Mouse (Mus musculus) kidney, embryonic 16.5 days (tissue): ENCODE measurements around the gene Junb. TPM values are rescaled to one million over a fixed set of nuclear protein-coding genes. Genes with fewer than 3 reads are reported as not detected.

ENCODE experiments used
- ATAC-seq: fragments of 200-750 bp; cut with Nextera tagmentation; 2 replicates; pipeline ENCODE4 v1.8.0; 2017; ENCODE audit warnings: moderate TSS enrichment; ENCODE audit not compliant: low FRiP score, low TSS enrichment
- H3K27ac ChIP-seq: fragments of 300-500 bp; sonication (generic); 2 replicates; pipeline ENCODE4 v1.5.1; 2014; ENCODE audit warnings: low read length
- H3K27me3 ChIP-seq: fragments of 300-500 bp; sonication (generic); 2 replicates; pipeline ENCODE4 v1.6.1; 2014; ENCODE audit warnings: low read length, control low read depth, mixed read lengths; ENCODE audit not compliant: insufficient read depth
- H3K36me3 ChIP-seq: fragments of 300-500 bp; sonication (generic); 2 replicates; pipeline ENCODE4 v1.6.1; 2014; ENCODE audit warnings: low read length, control low read depth, mixed read lengths; ENCODE audit not compliant: insufficient read depth
- H3K4me1 ChIP-seq: fragments of 300-500 bp; sonication (generic); 2 replicates; pipeline ENCODE4 v1.6.1; 2014; ENCODE audit warnings: low read length, control low read depth, mixed read lengths; ENCODE audit not compliant: insufficient read depth
- H3K4me2 ChIP-seq: fragments of 300-500 bp; sonication (generic); replicated peaks from 2 replicates; pipeline ENCODE4 v1.6.1; 2014; ENCODE audit warnings: low read depth, low read length
- H3K4me3 ChIP-seq: fragments of 300-500 bp; sonication (generic); 2 replicates; pipeline ENCODE4 v1.5.1; 2014; ENCODE audit warnings: mild to moderate bottlenecking, low read length
- H3K9ac ChIP-seq: fragments of 300-500 bp; sonication (generic); replicated peaks from 2 replicates; pipeline ENCODE4 v1.6.1; 2014; ENCODE audit warnings: low read length
- H3K9me3 ChIP-seq: fragments of 300-500 bp; sonication (generic); 2 replicates; pipeline ENCODE4 v1.6.1; 2016; ENCODE audit warnings: low read length, control low read depth
- WGBS: fragments of 180-500 bp; shearing (Covaris S2); extraction: QIAGEN DNeasy Blood & Tissue Kit; methylation state at CpG from one replicate; pipeline ENCODE4 v1.1.7; 2014; 5-methylcytosine and 5-hydroxymethylcytosine counted together
- polyA plus RNA-seq: library from polyadenylated mRNA; unstranded; fragments of >200 nt; fragmentation: Nextera tagmentation; extraction: Ambion mirVana; gene quantifications from 2 replicates; pipeline ENCODE4 v1.2.1, GENCODE M21; 2015

Gene Junb
- polyA plus RNA-seq, 1 experiment from 2014 or later, result 11.7 TPM

DNA sequence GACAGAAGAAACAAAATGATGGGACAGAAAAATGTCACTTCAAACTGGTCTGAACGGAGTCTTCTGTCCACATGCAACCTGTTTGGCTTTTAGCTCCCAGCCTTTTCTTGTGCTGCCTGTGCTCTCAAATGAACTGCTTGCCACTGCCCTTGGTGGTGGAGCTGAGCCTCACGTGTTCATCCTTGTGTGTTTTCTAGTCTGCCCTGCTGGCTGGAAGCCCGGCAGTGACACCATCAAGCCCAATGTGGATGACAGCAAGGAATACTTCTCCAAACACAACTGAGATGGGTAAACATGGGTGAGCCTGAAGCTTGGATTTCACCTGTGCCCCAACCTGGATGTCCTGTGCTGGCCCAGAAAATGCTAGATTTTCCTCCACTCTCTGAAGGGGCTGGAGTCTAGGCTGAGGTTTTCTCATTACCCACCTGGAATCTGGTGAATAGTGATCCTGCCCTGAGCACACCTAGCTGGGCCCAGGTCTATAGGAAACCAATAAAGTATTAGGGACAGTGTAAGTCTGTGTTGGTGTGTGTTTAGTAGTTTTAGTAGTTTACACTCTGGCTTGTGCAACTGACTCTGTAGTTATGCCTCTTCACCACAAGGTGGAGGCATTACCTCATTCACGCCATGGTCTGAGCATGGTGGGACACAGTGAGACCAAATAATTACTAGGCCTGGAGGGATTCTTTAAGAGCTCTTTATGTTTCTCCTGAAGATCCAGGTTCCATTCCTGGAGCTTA lies 4.5 kb downstream of the Junb start:
- Histone ChIP-seq H3K4me2 (no peak overlapping the region), H3K27me3 (no peaks in the 10 kb centered on the region), H3K36me3 (peaks cover 36% of the 10 kb centered on the region), H3K4me3 (no peak overlapping the region), H3K9ac (0 out of 2 replicates have a peak overlapping the region, but pooled peaks have one; percentile 10), H3K9me3 (no peaks in the 10 kb centered on the region), H3K4me1 (peaks cover 51% of the 10 kb centered on the region), H3K27ac (0 out of 2 replicates have a peak overlapping the region, but pooled peaks have one; percentile 25)
- WGBS, result 67% methylated on average over 4 of the region's 4 CpGs
- ATAC-seq, result no peak

DNA sequence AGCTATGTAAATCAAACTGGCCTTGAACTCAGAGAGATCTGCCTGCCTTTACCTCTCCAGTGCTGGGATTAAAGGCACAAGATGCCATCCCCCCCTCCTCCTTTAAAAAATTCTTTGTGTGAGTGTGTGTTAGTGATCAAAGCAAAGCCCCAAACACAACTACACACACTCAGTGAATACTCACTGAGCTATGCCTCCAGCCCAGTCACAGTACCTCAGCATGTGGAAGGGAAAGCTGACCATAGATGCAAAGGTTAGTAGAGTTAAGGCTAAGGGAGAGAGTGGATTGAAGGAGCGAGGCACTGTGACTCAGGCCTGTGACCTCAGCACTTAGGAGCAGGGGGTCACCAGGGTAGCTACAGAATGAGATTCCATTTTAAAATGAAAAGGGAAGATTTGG lies 5.4 kb downstream of the Junb start:
- Histone ChIP-seq H3K4me3 (no peak overlapping the region), H3K4me1 (peaks cover 52% of the 10 kb centered on the region), H3K4me2 (no peak overlapping the region), H3K9ac (no peak overlapping the region), H3K27me3 (no peaks in the 10 kb centered on the region), H3K9me3 (no peaks in the 10 kb centered on the region), H3K27ac (no peak overlapping the region), H3K36me3 (peaks cover 36% of the 10 kb centered on the region)
- 88% methylated on average over 1 of the region's 1 CpGs for WGBS
- ATAC-seq, result no peak

DNA sequence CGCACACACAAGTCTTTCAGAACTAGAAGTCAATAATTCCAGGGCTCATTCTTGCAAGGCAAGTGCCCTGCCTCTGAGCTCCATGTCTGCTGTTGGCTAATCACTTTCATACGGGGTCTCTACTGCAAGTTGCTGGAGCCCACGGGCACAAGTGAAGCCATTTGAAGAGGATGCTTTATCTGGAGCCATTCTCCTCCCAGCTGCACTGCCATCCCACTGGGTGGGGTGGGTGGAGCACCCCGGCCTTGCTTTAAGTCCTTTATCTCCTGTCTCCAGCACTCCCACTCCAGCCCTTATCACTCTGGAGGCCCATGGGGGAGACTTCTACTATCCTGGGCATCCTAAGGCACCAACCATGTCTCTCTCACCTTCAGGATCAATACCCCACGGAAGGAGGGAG lies 7.6 kb downstream of the Junb start:
- Histone ChIP-seq H3K27ac (no peak overlapping the region), H3K4me3 (peak overlapping the region; percentile 57), H3K9me3 (no peaks in the 10 kb centered on the region), H3K4me2 (peak overlapping the region; percentile 82), H3K36me3 (peaks cover 36% of the 10 kb centered on the region), H3K27me3 (no peaks in the 10 kb centered on the region), H3K4me1 (peaks cover 41% of the 10 kb centered on the region), H3K9ac (peak overlapping the region; percentile 75)
- 72% methylated on average over 5 of the region's 5 CpGs for WGBS
- no peak for ATAC-seq

DNA sequence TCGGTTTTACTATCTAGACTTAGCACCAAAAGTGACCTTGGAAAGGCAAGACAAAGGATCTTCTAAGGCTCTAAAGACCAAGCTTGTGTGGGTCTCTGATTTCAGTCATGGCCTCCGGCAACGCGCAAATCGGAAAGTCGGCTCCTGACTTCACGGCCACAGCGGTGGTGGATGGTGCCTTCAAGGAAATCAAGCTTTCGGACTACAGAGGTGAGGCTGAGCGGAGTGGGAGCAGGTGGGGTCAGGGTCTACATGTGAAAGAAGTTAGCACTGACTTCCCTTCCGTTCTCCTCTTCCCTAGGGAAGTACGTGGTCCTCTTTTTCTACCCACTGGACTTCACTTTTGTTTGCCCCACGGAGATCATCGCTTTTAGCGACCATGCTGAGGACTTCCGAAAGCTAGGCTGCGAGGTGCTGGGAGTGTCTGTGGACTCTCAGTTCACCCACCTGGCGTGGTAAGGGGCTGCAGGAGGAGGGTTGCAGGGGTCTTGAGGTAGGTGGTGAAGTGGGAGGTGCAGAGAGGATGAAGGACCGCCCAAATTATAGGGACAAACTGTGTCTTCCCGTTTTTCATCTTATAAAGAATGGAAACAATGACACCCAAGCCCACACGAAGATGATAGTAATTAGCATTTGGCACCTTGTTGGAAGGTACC lies 8.3 kb downstream of the Junb start:
- Histone ChIP-seq H3K27me3 (no peaks in the 10 kb centered on the region), H3K27ac (peak overlapping the region; percentile 89), H3K36me3 (peaks cover 36% of the 10 kb centered on the region), H3K9me3 (no peaks in the 10 kb centered on the region), H3K4me2 (peak overlapping the region; percentile 82), H3K4me3 (peak overlapping the region; percentile 57), H3K4me1 (peaks cover 37% of the 10 kb centered on the region), H3K9ac (peak overlapping the region; percentile 75)
- no peak for ATAC-seq
- 5% methylated on average over 21 of the region's 21 CpGs for WGBS

DNA sequence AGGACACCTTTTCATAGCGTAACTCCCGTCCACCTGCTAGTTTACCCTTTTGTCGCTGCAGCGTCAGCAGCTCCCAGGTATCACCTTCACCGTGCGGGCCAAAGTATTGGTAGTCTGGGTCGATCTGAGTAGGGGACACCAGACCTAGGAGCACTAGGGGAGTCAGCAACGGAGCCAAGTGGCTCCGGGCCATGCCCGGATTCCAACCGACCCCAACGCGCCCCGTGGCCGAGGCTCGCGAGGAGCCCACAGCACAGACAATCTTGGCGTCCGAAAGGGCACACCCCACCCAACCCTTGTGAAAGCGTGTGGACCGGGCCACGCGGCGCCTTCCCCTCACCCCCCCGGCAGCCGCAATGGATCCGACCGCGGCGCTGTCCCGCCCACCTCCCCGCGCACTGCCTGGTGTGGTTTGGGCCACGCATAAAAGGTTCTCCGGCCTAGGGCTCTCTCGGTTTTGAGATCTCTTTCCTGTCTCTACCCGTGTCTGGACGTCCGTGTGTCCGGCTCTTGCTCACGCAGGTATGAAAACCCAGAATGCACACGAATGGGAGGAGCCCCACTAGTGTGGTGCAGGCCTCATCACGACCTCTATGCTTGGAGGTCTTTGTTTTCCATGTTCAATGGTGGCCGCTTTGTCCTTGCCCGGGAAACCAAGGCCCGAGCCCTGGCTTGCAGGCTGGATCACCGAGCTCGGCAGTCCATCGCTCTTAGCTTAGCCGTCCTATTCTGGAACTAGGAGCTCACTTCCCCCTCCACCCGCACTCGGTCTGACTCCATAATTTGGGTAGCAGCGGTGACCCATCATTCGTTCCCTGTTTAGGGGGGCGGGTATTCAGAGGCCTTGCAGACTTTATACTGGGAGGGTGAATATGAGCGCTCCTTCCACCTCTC lies 9.0 kb downstream of the Junb start, which contains the start of the genes Gm49661, Prdx2 and Rnaseh2a:
Gene Gm49661, minus strand, starts transcription at position 193 of the 894 bp plus-strand sequence.
Gene Prdx2, plus strand, starts transcription at position 347 of the 894 bp plus-strand sequence.
Gene Rnaseh2a, minus strand, starts transcription at position 527 of the 894 bp plus-strand sequence.
- Histone ChIP-seq H3K4me3 (peak within 1 kb of the TSS; percentile 57), H3K4me2 (peak within 1 kb of the TSS; percentile 82), H3K4me1 (peaks cover 37% of the 10 kb centered on the region), H3K27ac (peak within 1 kb of the TSS; percentile 89), H3K27me3 (no peaks in the 10 kb centered on the region), H3K36me3 (peaks cover 32% of the 10 kb centered on the region), H3K9ac (peak within 1 kb of the TSS; percentile 75), H3K9me3 (no peaks in the 10 kb centered on the region)
- peak; percentile 72 for ATAC-seq
- WGBS, result under 1% methylated on average over 56 of the region's 56 CpGs

DNA sequence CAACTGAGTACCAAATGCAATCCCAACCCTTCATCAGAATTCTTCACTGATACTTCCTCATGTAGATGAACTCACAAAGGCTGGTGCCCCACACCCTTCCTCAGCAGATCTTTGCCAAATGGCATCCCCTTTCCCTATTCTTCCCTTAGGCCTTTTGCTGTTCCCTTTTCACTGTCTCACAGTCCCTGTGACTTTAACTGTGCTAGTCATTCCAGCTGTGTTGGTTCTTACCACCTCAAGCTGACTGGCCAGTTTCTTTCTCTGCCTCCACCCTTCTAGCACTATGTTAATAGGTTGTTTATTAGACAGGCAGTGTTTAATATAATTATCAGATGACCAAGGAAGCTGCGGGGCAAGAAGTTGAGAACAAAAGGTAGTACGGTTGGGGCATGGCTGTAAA lies 9.9 kb downstream of the Junb start:
- peaks cover 25% of the 10 kb centered on the region for H3K36me3 ChIP-seq
- H3K4me1 ChIP-seq, result peaks cover 33% of the 10 kb centered on the region
- peak overlapping the region; percentile 75 for H3K9ac ChIP-seq
- H3K4me2 ChIP-seq, result peak overlapping the region; percentile 82
- peak overlapping the region; percentile 57 for H3K4me3 ChIP-seq
- peak overlapping the region; percentile 89 for H3K27ac ChIP-seq
- H3K27me3 ChIP-seq, result no peaks in the 10 kb centered on the region
- 9% methylated on average over 2 of the region's 2 CpGs for WGBS
- no peak for ATAC-seq
- no peaks in the 10 kb centered on the region for H3K9me3 ChIP-seq

DNA sequence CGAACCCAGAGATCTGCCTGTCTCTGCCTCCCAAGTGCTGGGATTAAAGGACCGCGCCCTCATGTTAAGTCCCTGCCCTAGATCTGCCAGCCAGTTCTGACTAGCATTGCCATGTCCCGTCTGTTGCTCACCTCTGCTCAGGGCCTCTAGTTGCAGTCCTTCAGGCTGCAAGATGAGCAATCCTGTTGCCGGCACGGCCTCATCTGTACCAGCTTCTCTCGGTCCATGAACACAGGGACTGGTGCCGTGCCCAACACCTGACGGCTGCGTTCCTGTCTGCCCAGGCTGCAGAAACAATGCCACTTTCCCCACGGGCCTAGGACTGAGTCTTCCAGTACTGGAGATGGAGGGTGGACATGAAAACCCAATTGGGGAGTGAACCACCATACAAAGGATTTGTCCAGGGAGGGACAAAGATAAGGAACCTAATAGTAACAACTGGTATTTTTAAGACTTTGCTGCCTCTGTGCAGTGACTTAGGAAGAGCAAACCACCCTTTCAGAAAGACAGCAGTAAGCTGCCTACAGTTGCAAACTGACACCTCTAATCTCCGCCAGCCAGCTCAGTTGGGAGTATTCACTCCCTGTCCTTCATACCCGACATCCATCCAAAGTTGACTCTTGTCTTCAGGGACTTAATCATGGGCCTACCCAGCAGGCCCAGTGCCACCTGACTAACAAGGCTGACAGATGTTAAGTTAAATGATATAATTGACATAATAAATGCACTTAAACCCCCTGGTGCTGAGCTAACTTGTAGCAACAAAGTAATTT lies 10.8 kb downstream of the Junb start:
- 88% methylated on average over 13 of the region's 13 CpGs for WGBS
- H3K4me2 ChIP-seq, result no peak overlapping the region
- H3K9ac ChIP-seq, result no peak overlapping the region
- no peak overlapping the region for H3K4me3 ChIP-seq
- H3K27ac ChIP-seq, result no peak overlapping the region
- H3K36me3 ChIP-seq, result peaks cover 18% of the 10 kb centered on the region
- no peaks in the 10 kb centered on the region for H3K27me3 ChIP-seq
- no peaks in the 10 kb centered on the region for H3K9me3 ChIP-seq
- no peak for ATAC-seq
- peaks cover 33% of the 10 kb centered on the region for H3K4me1 ChIP-seq

DNA sequence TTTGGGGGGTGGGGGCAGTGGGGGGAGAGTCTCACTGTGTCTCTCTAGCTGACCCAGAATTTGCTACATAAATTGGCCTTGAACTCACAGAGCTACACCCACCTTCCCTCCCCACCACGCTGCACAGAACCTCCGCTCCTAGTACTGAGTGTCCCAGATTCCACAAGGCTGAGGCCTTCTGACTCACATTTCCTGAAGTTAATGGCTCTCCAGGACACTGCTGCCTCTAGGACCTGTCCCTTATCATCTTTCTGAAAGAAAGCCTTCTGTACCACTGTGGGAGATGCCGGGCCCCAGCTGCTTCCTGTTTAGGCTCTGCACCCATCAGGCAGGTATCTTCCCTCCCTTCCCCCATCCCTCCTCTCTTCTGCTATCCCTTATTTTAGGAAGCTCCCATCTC lies 11.9 kb downstream of the Junb start:
- ATAC-seq, result 0 out of 2 replicates have a peak, but pooled peaks have one; percentile 1
- WGBS, result 39% methylated on average over 3 of the region's 3 CpGs
- Histone ChIP-seq H3K9ac (no peak overlapping the region), H3K27ac (peak overlapping the region; percentile 25; the same call in 1 of the 2 replicates), H3K4me2 (no peak overlapping the region), H3K9me3 (no peaks in the 10 kb centered on the region), H3K4me1 (peaks cover 33% of the 10 kb centered on the region), H3K36me3 (peaks cover 9% of the 10 kb centered on the region), H3K4me3 (no peak overlapping the region), H3K27me3 (no peaks in the 10 kb centered on the region)
